Mouse (Mus musculus) mature B cell (primary cell): Measurements from ENCODE around the gene Rfx5.
"Not testable (repeated sequence)": the region's sequence is repeated elsewhere in the genome, so short reads cannot be mapped to it uniquely, and the experiment has no call there.

Experiments used
- in situ Hi-C: fragments of 300-500 bp; cut with MboI; formaldehyde crosslinking; loops from 2 replicates; pipeline ENCODE4 v1.14.3; 2019

The Rfx5 gene

DNA sequence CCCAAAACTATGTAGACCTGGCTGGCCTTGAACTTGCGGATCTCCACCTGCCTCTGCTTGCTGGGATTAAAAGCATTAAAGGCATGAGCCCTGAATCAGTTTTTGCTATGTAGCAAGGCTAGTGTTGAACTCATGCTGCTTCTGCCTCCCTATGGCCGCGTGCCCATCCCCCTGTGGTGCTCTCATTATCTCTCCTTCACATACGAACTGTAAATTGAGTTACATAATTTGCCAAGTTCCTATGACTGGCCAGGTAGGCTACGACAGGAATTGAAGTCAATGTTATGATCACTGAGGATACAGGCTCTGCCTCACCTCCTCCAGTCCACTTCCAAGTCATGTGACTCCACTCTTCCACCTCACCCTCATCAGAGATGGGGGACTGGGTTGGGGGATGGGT, 17.7 kb upstream of the Rfx5 start:
- in situ Hi-C loops: not testable (repeated sequence)

- in situ Hi-C loops: not testable (repeated sequence)
Measured at GRCm38 (mm10) chr3:94937194-94937593, 16.7 kb upstream of the Rfx5 start.

GRCm38 (mm10) chr3:94940033-94940432, 13.8 kb upstream of the Rfx5 start:
- in situ Hi-C loops: not testable (repeated sequence)

GRCm38 (mm10) chr3:94942211-94942967, 11.5 kb upstream of the Rfx5 start:
- in situ Hi-C loops: not testable (repeated sequence)

DNA sequence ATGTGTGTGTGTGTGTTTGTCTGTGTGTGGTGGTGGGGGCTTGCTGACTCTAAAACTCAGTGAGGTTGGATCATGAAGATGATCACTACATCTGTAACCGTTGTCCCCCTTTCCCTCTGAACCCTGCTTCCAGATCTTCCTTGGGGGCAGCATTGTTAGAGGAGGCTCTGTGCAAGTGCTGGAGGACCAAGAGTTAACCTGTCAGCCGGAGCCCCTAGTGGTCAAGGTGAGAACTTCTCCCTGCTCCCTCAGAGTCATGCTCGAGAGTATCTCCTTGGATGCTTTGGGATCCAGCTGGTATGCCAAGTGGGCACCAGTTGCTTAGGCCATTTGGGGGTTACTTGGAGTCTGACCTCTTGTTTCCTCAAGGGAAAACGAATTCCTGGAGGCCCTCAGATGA, 10.2 kb upstream of the Rfx5 start:
- in situ Hi-C loops: not testable (repeated sequence)

DNA sequence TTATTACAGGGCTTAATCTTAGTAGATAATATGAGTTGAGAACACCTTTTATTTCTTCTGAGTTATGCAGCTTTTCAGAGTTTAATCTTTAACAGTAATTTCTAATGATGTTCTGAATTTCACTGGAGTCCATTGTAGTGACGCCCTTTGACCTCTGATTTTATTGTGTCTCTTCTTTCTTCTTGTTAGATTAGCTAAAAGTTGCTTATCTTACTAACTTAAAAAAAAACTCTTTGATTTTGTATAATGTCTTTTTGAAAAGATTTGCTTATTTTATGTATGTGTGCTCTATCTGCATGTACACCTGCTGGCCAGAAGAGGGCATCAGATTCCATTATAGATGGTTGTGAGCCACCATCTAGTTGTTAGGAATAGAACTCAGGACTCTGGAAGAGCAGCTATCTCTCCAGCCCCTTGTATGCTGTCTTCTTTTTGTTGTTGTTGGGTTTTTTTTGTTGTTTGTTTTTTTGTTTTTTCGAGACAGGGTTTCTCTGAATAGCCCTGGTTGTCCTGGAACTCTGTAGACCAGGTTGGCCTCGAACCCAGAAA, 5.7 kb upstream of the Rfx5 start:
- in situ Hi-C loops: no loop called here

DNA sequence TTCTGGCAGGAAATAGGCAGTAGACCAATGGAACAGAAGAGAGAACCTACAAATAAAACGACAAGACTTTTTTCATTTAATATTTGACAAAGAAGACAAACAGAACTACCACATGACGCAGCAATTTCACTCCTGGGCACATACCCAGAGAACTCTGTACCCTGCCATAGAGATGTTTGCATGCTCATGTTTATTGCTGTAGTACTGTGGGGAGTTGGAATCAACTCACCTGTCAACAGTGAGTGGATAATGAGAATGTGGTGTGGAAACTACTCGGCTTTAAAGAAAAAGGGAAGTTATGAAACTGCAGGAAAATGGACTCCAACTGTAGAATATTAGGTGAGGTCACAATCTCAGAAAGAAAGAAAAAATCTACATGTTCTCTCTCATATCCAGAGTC, 4.2 kb upstream of the Rfx5 start:
- in situ Hi-C loops: no loop called here

- in situ Hi-C loops: no loop called here
Measured at GRCm38 (mm10) chr3:94952806-94953205, 1.1 kb upstream of the Rfx5 start.

DNA sequence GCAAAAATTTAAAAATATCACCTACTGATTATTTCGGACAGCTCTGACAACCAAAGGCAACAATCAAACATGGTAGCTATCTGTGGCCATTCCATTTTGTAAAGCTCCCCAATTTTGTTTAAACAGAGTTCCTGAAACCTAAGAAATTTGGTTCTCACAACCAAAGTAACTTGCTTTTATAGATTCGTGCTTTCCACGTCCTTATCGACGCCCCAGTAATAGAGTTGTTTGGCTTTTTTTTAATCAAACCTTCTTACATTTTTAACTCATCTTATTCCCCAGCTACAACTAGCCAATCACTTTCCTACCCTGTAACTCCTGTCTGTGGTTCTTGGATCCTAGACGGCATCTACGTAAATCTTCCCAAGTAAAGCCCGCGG, 501 bp upstream of the Rfx5 start:
- in situ Hi-C loops: no loop called here

DNA sequence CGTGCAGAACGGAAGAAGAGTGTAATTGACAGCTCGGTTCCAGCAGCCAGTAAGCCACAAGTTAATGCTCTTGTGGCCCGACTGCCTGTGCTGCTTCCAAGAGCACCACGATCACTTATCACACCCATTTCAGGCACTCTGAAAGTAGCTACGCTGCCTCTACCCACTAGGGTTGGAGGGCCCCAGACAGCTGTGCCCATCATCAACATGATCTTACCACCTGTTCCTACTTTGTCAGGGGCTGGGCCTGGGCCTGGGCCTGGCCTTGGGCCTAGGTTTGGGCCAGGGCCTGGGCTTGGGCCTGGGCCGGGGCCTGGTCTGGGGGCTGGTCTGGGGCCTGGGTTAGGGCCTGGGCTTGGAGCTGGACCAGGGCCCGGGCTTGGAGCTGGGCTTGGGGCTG, 4.4 kb downstream of the Rfx5 start:
- in situ Hi-C loops: loop anchor here (5.0 kb wide), 1 partner anchor 44 kb away; no protein-coding TSS in a partner anchor

GRCm38 (mm10) chr3:94959871-94960270, 6.0 kb downstream of the Rfx5 start:
- in situ Hi-C loops: loop anchor here (5.0 kb wide), 1 partner anchor 42 kb away; no protein-coding TSS in a partner anchor

DNA sequence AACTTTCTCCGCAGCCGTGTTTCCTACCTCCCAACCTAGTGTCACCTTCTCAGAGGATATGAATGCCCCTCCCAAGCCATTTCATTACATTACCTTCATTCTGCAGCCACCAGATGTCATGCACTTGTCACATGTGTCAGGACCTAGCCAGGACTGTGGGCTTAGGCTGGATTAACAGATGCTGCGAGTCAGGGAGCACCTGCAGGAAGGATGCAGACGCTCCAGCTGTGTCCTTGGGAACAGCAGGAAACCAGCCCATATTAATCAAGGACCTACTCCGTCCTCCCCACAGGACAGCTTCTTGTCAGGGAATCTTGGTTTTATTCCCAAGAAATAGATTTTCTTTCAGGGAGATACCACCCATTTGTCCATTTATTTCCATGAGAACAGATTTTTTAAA, 6.4 kb downstream of the Rfx5 start:
- in situ Hi-C loops: no loop called here

GRCm38 (mm10) chr3:94964989-94965388, 11.1 kb downstream of the Rfx5 start:
- in situ Hi-C loops: no loop called here

GRCm38 (mm10) chr3:94965878-94966277, 12.0 kb downstream of the Rfx5 start:
- in situ Hi-C loops: no loop called here

- in situ Hi-C loops: no loop called here
Measured at GRCm38 (mm10) chr3:94972552-94972951, 18.7 kb downstream of the Rfx5 start.

DNA sequence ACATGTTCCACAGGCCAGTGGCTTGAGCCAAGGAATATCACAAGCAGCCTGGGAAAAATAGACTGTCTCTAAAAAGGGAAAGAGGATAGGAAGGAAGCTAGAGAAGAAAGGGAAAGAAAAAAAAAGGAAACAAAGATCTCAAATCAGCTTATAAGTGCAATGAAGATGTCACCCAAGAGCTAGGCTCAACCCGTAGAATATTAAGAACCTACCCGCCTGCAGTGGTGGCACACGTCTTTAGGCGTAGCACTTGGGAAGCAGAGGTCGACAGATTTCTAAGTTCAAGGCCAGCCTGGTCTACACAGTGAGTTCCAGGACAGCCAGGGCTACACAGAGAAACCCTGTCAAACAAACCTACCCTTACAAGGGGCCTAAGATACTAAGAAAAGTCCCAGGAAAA, 19.7 kb downstream of the Rfx5 start:
- in situ Hi-C loops: no loop called here

- in situ Hi-C loops: no loop called here
Measured at GRCm38 (mm10) chr3:94974026-94974527, 20.2 kb downstream of the Rfx5 start.

GRCm38 (mm10) chr3:94974528-94975422, 20.9 kb downstream of the Rfx5 start, which contains the start of gene Pi4kb:
Pi4kb (plus strand) TSS chr3:94974731.
- in situ Hi-C loops: no loop called here

DNA sequence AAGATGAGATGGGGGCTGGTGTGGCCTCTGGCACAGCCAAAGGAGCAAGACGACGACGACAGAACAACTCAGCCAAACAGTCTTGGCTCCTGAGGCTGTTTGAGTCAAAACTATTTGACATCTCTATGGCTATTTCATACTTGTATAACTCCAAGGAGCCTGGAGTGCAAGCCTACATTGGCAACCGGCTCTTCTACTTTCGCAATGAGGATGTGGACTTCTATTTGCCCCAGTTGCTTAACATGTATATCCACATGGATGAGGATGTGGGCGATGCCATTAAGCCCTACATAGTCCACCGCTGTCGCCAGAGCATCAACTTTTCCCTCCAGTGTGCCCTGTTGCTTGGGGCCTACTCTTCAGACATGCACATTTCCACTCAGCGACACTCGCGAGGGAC, 30.4 kb downstream of the Rfx5 start:
- in situ Hi-C loops: no loop called here

GRCm38 (mm10) chr3:94985513-94985912, 31.6 kb downstream of the Rfx5 start:
- in situ Hi-C loops: no loop called here

DNA sequence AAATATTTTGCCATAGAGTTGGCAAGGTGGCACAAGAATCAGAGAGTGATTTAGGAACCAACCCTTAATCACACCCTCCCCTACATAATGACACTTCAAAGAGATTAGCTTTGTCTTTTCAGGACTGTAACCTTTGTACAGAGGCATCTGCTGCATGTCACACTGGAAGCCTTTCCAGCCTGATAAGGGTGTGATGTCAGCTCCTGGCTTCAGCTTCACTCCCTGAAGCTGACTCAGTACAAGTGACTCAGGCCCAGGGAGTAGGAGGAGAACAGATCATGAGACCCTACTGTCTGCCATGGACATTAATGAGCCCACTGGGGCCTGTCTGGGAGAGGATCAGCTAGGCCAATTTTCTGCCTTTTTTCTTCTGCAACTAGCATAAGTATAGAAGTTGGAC, 33.7 kb downstream of the Rfx5 start:
- in situ Hi-C loops: no loop called here

- in situ Hi-C loops: no loop called here
Measured at GRCm38 (mm10) chr3:94989159-94989761, 35.4 kb downstream of the Rfx5 start.
